Mouse (Mus musculus) heart, postnatal 0 days (tissue): ENCODE results near the gene Pde11a. TPM values are rescaled to one million over a fixed set of nuclear protein-coding genes. Genes with fewer than 3 reads are reported as not detected.

Source experiments
- ATAC-seq: fragments of 200-750 bp; cut with Nextera tagmentation; 2 replicates; pipeline ENCODE4 v1.8.0; 2017; ENCODE audit warnings: low read depth, moderate number of reproducible peaks, moderate library complexity; ENCODE audit not compliant: insufficient read depth
- DNase-seq: peaks from one replicate; pipeline ENCODE4 v3.0.0-alpha.2; 2016; ENCODE audit warnings: low spot score
- H3K27ac ChIP-seq: fragments of 300-500 bp; sonication (generic); 2 replicates; pipeline ENCODE4 v1.5.1; 2014; ENCODE audit warnings: low read depth, mild to moderate bottlenecking
- H3K27me3 ChIP-seq: fragments of 300-500 bp; sonication (generic); 2 replicates; pipeline ENCODE4 v1.6.1; 2014; ENCODE audit warnings: low read length, mixed read lengths; ENCODE audit not compliant: control insufficient read depth, insufficient read depth
- H3K36me3 ChIP-seq: fragments of 300-500 bp; sonication (generic); replicated peaks from 2 replicates; pipeline ENCODE4 v1.6.1; 2014; ENCODE audit warnings: low read length, mixed read lengths; ENCODE audit not compliant: control insufficient read depth, insufficient read depth
- H3K4me1 ChIP-seq: fragments of 300-500 bp; sonication (generic); 2 replicates; pipeline ENCODE4 v1.6.1; 2014; ENCODE audit warnings: antibody characterized with exemption; ENCODE audit not compliant: control insufficient read depth, insufficient read depth
- H3K4me2 ChIP-seq: fragments of 300-500 bp; sonication (generic); 2 replicates; pipeline ENCODE4 v1.6.1; 2014; ENCODE audit warnings: low read depth, mild to moderate bottlenecking, low read length, moderate library complexity
- H3K4me3 ChIP-seq: fragments of 300-500 bp; sonication (generic); 2 replicates; pipeline ENCODE4 v1.5.1; 2014; ENCODE audit warnings: low read depth, low read length
- H3K9ac ChIP-seq: fragments of 300-500 bp; sonication (generic); replicated peaks from 2 replicates; pipeline ENCODE4 v1.6.1; 2014; ENCODE audit warnings: low read depth, low read length, mixed read lengths
- H3K9me3 ChIP-seq: fragments of 300-500 bp; sonication (generic); replicated peaks from 2 replicates; pipeline ENCODE4 v1.6.1; 2016; ENCODE audit warnings: low read length; ENCODE audit not compliant: control insufficient read depth
- CTCF ChIP-seq: IDR thresholded peaks from 2 replicates; pipeline ENCODE4 v1.5.1; 2016; ENCODE audit warnings: antibody characterized with exemption, control low read depth, low read depth
- EP300 ChIP-seq: IDR thresholded peaks from 2 replicates; pipeline ENCODE4 v1.6.1; 2016; ENCODE audit warnings: antibody characterized with exemption, low read depth
- WGBS: fragments of 180-500 bp; shearing (Covaris S2); extraction: QIAGEN DNeasy Blood & Tissue Kit; methylation state at CpG from one replicate; pipeline ENCODE4 v1.1.7; 2014; 5-methylcytosine and 5-hydroxymethylcytosine counted together
- polyA plus RNA-seq: library from polyadenylated mRNA; unstranded; fragments of >200 nt; fragmentation: Nextera tagmentation; extraction: Ambion mirVana; gene quantifications from 2 replicates; pipeline ENCODE4 v1.2.1, GENCODE M21; 2015
- total RNA-seq: library from RNA; depleted of rRNA; stranded (reverse); fragments of >200 nt; gene quantifications from 2 replicates; pipeline ENCODE4 v1.2.3, GENCODE M21; 2014; ENCODE audit warnings: low replicate concordance

Gene Pde11a
- total and polyA plus RNA-seq, 2 experiments from 2014 or later = 0.05 TPM; not detected in 1

DNA sequence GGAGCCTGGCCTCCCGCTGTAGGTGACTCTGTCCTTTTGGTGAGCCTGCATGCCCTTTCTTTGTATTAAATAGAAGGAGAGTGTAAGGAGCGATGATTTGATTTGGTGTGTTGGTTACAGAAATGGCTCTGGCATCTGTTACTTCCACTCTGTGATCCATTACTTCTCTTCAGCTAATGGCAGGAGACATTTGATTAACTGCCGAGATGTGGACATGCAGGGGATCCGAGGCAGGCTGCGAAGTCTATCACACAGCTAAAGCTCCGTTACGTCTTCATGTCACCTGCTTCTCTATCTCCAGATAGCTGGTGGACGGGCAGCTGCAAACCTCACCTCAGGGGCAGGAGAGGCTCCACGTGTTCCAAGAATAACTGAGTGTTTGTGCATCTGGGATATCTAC is 364.4 kb downstream of the Pde11a start:
- DNase-seq = no peak
- Histone ChIP-seq H3K4me2 (no peak overlapping the region), H3K9me3 (no peaks in the 10 kb centered on the region), H3K4me3 (no peak overlapping the region), H3K4me1 (no peaks in the 10 kb centered on the region), H3K36me3 (no peaks in the 10 kb centered on the region), H3K27ac (no peak overlapping the region), H3K27me3 (no peaks in the 10 kb centered on the region), H3K9ac (no peak overlapping the region)
- WGBS = 36% methylated on average over 9 of the region's 9 CpGs
- no peak for ATAC-seq
- no peak for TF ChIP-seq EP300
- no peak for TF ChIP-seq CTCF

DNA sequence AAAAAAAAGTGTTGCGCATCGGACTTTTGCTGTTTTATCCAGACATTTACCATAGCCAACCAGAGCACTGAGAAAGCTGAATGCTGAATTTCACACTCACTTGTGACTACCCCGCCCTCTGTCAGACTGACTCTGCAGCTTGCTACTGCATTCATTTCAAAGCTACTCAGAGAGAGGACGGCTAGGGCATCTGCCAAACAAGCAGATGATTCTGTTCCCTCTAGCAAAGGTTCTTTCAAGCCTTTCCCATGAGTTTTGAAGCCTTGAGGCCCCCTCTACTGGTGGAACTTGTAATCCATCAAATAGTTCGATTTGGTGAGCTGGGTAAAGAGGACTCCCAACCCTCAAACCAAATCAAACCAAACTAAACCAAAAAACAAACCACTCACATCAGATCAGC is 373.6 kb downstream of the Pde11a start:
- 13% methylated on average over 5 of the region's 5 CpGs for WGBS
- H3K9me3 ChIP-seq = no peaks in the 10 kb centered on the region
- ATAC-seq (peak; percentile 71), DNase-seq (peak; percentile 80)
- H3K9ac ChIP-seq = 0 out of 2 replicates have a peak overlapping the region, but pooled peaks have one; percentile 35
- peaks cover 18% of the 10 kb centered on the region for H3K4me1 ChIP-seq
- no peaks in the 10 kb centered on the region for H3K36me3 ChIP-seq
- H3K27ac ChIP-seq = peak overlapping the region; percentile 23
- TF ChIP-seq EP300 (no peak), CTCF (peak; percentile 76)
- peak overlapping the region; percentile 18 for H3K4me3 ChIP-seq
- H3K27me3 ChIP-seq = no peaks in the 10 kb centered on the region
- peak overlapping the region; percentile 63 for H3K4me2 ChIP-seq

DNA sequence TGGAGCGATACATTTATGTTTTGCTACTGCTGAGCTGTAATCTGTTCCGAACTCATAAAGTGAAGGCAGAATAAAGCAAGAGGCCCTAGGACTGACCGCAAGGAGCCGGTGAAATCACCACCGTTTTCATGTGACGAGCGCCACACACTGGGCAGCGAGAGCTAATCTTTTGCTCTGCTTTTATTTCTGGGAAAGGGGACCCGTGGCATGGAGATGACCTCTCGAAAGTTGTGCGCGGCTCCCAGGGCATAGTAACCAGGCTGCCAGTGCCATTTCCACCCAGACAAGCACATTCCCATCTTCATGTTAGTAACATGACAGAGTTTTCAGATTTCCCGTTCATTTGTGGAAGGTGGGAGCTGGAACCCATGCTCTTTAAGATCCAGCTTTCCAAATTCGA is 374.1 kb downstream of the Pde11a start:
- peak; percentile 60 for ATAC-seq
- H3K4me3 ChIP-seq = peak overlapping the region; percentile 18
- H3K4me2 ChIP-seq = peak overlapping the region; percentile 63
- no peak for TF ChIP-seq EP300
- peak; percentile 70 for TF ChIP-seq CTCF
- H3K27me3 ChIP-seq = no peaks in the 10 kb centered on the region
- WGBS = 4% methylated on average over 14 of the region's 14 CpGs
- peak; percentile 61 for DNase-seq
- peaks cover 21% of the 10 kb centered on the region for H3K4me1 ChIP-seq
- no peaks in the 10 kb centered on the region for H3K9me3 ChIP-seq
- peak overlapping the region; percentile 23 for H3K27ac ChIP-seq
- H3K9ac ChIP-seq = 0 out of 2 replicates have a peak overlapping the region, but pooled peaks have one; percentile 35
- H3K36me3 ChIP-seq = no peaks in the 10 kb centered on the region

DNA sequence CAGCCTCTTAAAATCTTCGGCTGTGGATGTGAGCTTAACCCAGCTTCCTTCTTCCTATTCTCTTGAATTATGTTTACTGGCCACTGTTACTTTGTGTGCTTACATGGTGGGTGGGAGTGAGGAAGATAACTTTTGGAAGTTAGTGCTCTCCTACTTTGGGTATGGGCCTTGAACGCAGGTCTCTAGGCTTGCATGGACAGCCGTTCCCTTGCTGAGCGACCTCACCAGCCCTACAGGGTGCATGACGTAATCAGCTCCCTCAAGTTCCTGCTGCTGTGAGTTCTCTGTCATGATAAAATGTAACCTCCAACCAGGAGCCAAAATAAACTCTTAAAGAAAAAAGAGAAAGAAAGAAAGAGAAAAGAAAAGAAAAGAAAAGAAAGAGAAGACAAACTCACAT is 374.5 kb downstream of the Pde11a start:
- Histone ChIP-seq H3K9ac (0 out of 2 replicates have a peak overlapping the region, but pooled peaks have one; percentile 35), H3K4me1 (peaks cover 26% of the 10 kb centered on the region), H3K27ac (peak overlapping the region; percentile 23), H3K9me3 (no peaks in the 10 kb centered on the region), H3K4me3 (peak overlapping the region; percentile 18; the same call in 1 of the 2 replicates), H3K27me3 (no peaks in the 10 kb centered on the region), H3K4me2 (peak overlapping the region; percentile 63), H3K36me3 (no peaks in the 10 kb centered on the region)
- ATAC-seq (no peak), DNase-seq (no peak)
- 50% methylated on average over 5 of the region's 5 CpGs for WGBS
- TF ChIP-seq CTCF (no peak), EP300 (no peak)

DNA sequence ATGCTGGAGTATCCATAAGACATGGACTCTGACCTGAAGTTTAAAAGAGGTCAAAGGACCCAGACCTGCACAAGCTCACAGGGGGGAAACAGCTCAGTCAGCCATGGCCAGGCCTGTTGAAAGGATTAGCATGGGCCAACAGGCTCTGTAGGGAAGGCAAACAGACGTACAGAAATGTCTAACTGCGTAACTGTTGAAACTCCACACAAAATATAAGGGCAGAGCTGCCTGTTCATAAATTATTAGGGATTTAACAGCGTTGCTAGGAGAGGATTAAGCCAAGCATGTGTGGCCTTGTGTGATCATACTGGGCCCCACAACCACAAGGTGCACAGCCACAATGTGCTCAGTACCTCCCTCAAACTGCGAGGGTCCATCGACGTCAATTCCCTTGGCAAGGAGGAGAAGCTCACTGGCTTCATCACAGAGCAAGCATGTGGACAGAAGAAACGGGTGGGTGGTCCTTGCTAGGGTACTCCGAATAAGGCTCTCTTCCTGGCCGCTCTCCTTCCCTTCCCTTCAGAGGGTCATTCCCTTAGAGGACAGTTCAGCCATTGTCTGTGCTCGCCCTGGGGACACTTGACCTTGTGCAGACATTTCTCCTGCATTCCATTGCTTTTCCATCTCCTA is 375.2 kb downstream of the Pde11a start:
- no peak for ATAC-seq
- 80% methylated on average over 10 of the region's 10 CpGs for WGBS
- Histone ChIP-seq H3K4me1 (peaks cover 31% of the 10 kb centered on the region), H3K4me3 (no peak overlapping the region), H3K9ac (no peak overlapping the region), H3K27me3 (no peaks in the 10 kb centered on the region), H3K36me3 (no peaks in the 10 kb centered on the region), H3K27ac (no peak overlapping the region), H3K4me2 (no peak overlapping the region), H3K9me3 (no peaks in the 10 kb centered on the region)
- no peak for TF ChIP-seq CTCF
- TF ChIP-seq EP300 = no peak
- no peak for DNase-seq
